Mouse (Mus musculus) cortical plate, adult 2 months (tissue): ENCODE measurements at regions not wholly inside any gene's neighbourhood (a gene's known extent, or its start where the extent isn't known, plus 50 kb on each side); places are given as distances from the start of the nearest gene placed in this dataset.

ENCODE experiments used
- H3K27ac ChIP-seq: fragments of 200-500 bp; 2 replicates; pipeline ENCODE4 v1.5.1; 2012; ENCODE audit warnings: low read length, control low read depth, inconsistent platforms; ENCODE audit not compliant: insufficient read depth
- H3K4me1 ChIP-seq: fragments of 200-500 bp; 2 replicates; pipeline ENCODE4 v1.6.1; 2011; ENCODE audit warnings: low read length; ENCODE audit not compliant: control insufficient read depth, insufficient read depth
- H3K4me3 ChIP-seq: fragments of 200-500 bp; 2 replicates; pipeline ENCODE4 v1.5.1; 2011; ENCODE audit warnings: mild to moderate bottlenecking, low read length, control low read depth; ENCODE audit not compliant: insufficient read depth
- CTCF ChIP-seq: fragments of 200-500 bp; IDR thresholded peaks from 2 replicates; pipeline ENCODE4 v1.5.1; 2011; ENCODE audit warnings: mild to moderate bottlenecking, control low read depth, low read length; ENCODE audit not compliant: insufficient read depth; ENCODE audit errors: extremely low read depth
- POLR2A ChIP-seq: fragments of 200-500 bp; IDR thresholded peaks from 2 replicates; pipeline ENCODE4 v1.6.1; 2011; ENCODE audit warnings: mild to moderate bottlenecking, low read length, control low read depth; ENCODE audit not compliant: insufficient read depth; ENCODE audit errors: extremely low read depth

DNA sequence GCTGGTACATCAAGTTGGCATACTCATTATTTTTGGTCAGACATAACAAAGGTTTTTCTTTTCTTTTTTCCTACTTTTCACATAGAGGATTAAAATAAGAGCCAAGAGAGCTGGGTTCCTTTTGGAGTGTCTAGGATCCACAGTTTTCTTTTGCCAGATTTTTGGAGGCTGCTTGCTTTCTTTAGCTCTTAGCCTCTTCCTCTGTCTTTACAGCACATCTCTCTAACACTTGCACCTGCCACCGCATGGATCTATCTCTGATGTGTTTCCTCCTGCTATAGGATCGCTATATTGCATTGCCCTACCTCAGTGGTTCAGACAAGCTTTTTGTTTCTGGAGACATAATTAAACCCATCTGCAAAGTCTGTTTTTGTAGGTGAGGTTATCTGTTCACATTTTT is 339.9 kb downstream of the Rpl10l start:
- Histone ChIP-seq H3K4me3 (no peak overlapping the region), H3K27ac (no peak overlapping the region), H3K4me1 (no peaks in the 10 kb centered on the region)
- TF ChIP-seq POLR2A (no peak), CTCF (no peak)

DNA sequence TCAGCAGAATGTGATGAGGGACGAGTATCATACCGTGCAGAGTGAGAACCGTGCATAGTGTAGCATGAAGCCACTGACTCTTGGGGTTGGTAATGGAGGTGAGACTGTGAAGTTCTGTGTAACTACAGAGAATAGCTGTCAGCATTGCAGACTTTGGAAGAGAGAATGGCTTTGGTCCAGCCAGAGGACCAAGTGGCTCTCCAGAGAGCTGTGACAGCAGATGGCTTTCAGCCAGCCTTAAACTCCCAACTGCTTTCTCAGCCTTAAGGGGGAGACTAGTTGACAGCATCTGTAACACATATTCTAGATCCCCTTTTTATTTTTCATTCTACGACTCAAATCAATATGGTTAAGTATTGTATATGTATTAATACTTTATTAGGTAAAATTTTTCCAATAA is 342.0 kb downstream of the Rpl10l start:
- H3K27ac ChIP-seq = no peak overlapping the region
- TF ChIP-seq CTCF (no peak), POLR2A (no peak)
- H3K4me3 ChIP-seq = no peak overlapping the region
- no peaks in the 10 kb centered on the region for H3K4me1 ChIP-seq

DNA sequence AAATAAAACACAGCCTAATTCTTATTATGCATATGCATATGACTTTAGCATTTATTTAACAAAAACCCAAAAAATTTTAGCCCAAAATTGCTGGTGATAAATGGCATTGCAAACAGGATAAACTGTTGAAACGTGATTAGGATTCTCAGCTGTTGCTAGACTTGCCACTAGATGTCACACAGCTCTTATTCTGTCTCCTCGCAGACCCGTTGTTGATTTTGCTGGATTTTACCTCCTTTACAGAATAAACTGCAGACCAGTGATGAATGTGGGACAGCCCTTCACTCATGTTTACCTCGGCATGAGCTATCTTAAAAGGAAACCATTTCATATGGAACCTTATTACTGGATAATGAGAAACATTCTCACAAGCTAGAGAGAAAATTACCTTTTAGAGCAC is 352.4 kb downstream of the Rpl10l start:
- no peak overlapping the region for H3K27ac ChIP-seq
- H3K4me1 ChIP-seq = no peaks in the 10 kb centered on the region
- TF ChIP-seq CTCF = peak; percentile 58; the same call in 1 of the 2 replicates
- no peak for TF ChIP-seq POLR2A
- H3K4me3 ChIP-seq = no peak overlapping the region

DNA sequence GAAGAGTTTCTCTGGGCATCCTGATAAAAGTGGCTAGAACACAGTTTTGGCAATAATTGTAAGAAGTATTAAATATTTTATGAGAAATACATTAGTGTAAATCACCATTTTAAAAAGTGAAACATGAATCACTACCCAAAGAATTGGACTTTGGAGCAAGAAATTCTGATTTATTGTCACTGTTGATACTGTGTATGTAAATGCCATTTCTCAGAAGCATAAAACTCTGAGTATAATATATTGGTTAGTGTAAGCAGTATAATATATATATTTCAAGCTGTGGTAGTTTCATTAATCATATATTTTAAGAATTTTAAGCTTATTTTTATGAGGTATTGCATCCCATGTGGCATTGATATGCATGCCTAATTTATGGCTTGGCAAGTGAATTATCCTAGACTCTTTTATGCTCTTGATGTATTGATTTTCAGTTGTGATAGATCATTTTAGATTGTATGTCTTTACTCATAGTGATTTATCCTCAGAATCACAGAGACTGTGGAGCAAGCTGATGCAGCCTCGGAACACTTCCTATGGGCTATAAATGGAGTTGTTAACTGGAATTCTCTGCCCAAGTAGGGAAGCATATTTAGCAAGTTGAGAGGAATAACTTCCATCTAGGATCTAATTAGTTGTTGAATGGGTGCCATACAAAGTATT is 354.4 kb downstream of the Rpl10l start:
- no peak overlapping the region for H3K4me3 ChIP-seq
- H3K27ac ChIP-seq = no peak overlapping the region
- no peaks in the 10 kb centered on the region for H3K4me1 ChIP-seq
- TF ChIP-seq CTCF = no peak
- no peak for TF ChIP-seq POLR2A
